Mouse (Mus musculus) heart, adult 2 months (tissue): ENCODE data around the gene Tmem151b. TPM values are rescaled to one million over a fixed set of nuclear protein-coding genes. Genes with fewer than 3 reads are reported as not detected.
A peak's percentile ranks its signal among the peaks of the same experiment; 100 is the strongest.

Experiments
- DNase-seq, 2 experiments: peaks; one replicate each; pipeline ENCODE4 v3.0.0; 2021
- H3K27ac ChIP-seq: fragments of 200-600 bp; 2 replicates; pipeline ENCODE4 v1.8.1; 2022
- H3K27me3 ChIP-seq: fragments of 200-500 bp; 2 replicates; pipeline ENCODE4 v1.6.1; 2012; ENCODE audit warnings: mild to moderate bottlenecking, low read length, inconsistent platforms, mixed read lengths; ENCODE audit not compliant: control insufficient read depth, insufficient read depth
- H3K36me3 ChIP-seq: fragments of 200-500 bp; 2 replicates; pipeline ENCODE4 v1.6.1; 2012; ENCODE audit warnings: low read length, inconsistent platforms; ENCODE audit not compliant: control insufficient read depth, insufficient read depth
- H3K4me1 ChIP-seq: fragments of 200-500 bp; 2 replicates; pipeline ENCODE4 v1.6.1; 2011; ENCODE audit warnings: low read length; ENCODE audit not compliant: control insufficient read depth, insufficient read depth
- H3K4me3 ChIP-seq: fragments of 200-600 bp; 2 replicates; pipeline ENCODE4 v1.8.1; 2022
- H3K79me2 ChIP-seq: fragments of 200-500 bp; replicated peaks from 2 replicates; pipeline ENCODE4 v1.6.1; 2012; ENCODE audit warnings: mild to moderate bottlenecking, inconsistent platforms, low read length, moderate library complexity, mixed read lengths; ENCODE audit not compliant: control insufficient read depth, insufficient read depth
- H3K9ac ChIP-seq: fragments of 200-500 bp; 2 replicates; pipeline ENCODE4 v1.6.1; 2012; ENCODE audit warnings: low read depth, mild to moderate bottlenecking, control low read depth, inconsistent platforms, low read length, mixed read lengths
- CTCF ChIP-seq: fragments of 200-600 bp; IDR thresholded peaks from 2 replicates; pipeline ENCODE4 v1.8.1; 2022; ENCODE audit warnings: antibody characterized with exemption, mild to moderate bottlenecking, moderate library complexity
- EP300 ChIP-seq: fragments of 200-500 bp; IDR thresholded peaks from 2 replicates; pipeline ENCODE4 v1.6.1; 2011; ENCODE audit warnings: low read depth, low read length, control low read depth; ENCODE audit not compliant: insufficient read depth
- POLR2A ChIP-seq: fragments of 200-500 bp; IDR thresholded peaks from 2 replicates; pipeline ENCODE4 v1.6.1; 2011; ENCODE audit warnings: mild to moderate bottlenecking, low read depth, low read length, control low read depth; ENCODE audit not compliant: insufficient read depth
- WGBS: fragments of 180-500 bp; shearing (Covaris S2); methylation state at CpG from one replicate; pipeline ENCODE4 v1.1.7; 2018; 5-methylcytosine and 5-hydroxymethylcytosine counted together
- intact Hi-C: fragments of 180-260 bp; cut with DNase I; formaldehyde crosslinking; loops from one replicate; pipeline ENCODE4 v1.15.1; 2025
- polyA plus RNA-seq: library from polyadenylated mRNA; depleted of rRNA; stranded (reverse); fragments of >200 nt; gene quantifications from 2 replicates; pipeline ENCODE4 v1.2.3, GENCODE M21; 2012
- total RNA-seq, 2 experiments: library from RNA; stranded (reverse); gene quantifications; 2 replicates each; pipeline ENCODE4 v1.2.3; 2021

Gene Tmem151b
- total and polyA plus RNA-seq, 3 experiments = 0.04 to 0.07 TPM; not detected in 1

DNA sequence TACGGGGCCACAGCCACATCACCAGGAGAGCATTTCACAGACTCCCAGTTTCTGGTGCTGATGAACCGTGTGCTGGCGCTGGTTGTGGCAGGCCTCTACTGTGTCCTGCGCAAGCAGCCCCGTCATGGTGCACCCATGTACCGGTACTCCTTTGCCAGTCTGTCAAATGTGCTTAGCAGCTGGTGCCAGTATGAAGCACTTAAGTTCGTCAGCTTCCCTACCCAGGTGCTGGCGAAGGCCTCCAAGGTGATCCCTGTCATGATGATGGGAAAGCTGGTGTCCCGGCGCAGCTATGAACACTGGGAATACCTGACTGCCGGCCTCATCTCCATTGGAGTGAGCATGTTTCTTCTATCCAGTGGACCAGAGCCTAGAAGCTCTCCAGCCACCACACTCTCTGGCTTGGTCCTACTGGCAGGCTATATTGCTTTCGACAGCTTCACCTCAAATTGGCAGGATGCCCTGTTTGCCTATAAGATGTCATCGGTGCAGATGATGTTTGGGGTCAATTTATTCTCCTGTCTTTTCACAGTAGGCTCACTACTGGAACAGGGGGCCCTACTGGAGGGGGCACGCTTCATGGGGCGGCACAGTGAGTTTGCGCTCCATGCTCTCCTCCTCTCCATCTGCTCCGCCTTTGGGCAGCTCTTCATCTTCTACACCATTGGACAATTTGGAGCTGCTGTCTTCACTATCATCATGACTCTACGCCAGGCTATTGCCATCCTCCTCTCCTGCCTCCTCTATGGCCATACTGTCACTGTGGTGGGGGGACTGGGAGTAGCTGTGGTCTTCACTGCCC, 17.1 kb upstream of the Tmem151b start:
- H3K27ac ChIP-seq = no peak overlapping the region

DNA sequence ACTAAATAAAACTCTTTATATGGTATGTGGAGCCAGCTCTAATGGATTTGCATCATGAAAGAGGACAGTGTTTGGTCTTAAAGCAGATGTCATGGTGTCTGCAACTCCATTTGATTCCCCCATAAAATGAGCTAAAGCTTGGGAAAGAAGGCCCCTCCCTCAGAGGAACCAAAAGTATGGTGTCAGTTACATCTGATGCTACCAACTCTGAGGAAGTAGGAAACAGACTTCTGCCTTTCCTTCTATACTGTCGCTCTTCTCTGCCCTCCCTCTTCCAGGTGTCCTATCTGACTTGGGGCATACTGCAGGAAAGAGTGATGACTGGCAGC, 16.5 kb upstream of the Tmem151b start:
- H3K27me3 ChIP-seq = no peaks in the 10 kb centered on the region
- no peak overlapping the region for H3K9ac ChIP-seq
- no peaks in the 10 kb centered on the region for H3K79me2 ChIP-seq
- H3K4me3 ChIP-seq = no peak overlapping the region
- WGBS = 75% methylated on average over 1 of the region's 1 CpGs
- peaks cover 3% of the 10 kb centered on the region for H3K4me1 ChIP-seq
- intact Hi-C loops = no loop called here
- DNase-seq = no peak
- TF ChIP-seq CTCF (no peak), EP300 (no peak), POLR2A (no peak)
- H3K36me3 ChIP-seq = peaks cover 16% of the 10 kb centered on the region
- no peak overlapping the region for H3K27ac ChIP-seq

More for the DNA sequence above, 17.1 kb upstream of the Tmem151b start:
- intact Hi-C loops = no loop called here
- no peak overlapping the region for H3K4me3 ChIP-seq
- H3K4me1 ChIP-seq = peaks cover 3% of the 10 kb centered on the region
- H3K79me2 ChIP-seq = no peaks in the 10 kb centered on the region
- H3K9ac ChIP-seq = no peak overlapping the region
- TF ChIP-seq CTCF (no peak), POLR2A (no peak)
- peaks cover 17% of the 10 kb centered on the region for H3K36me3 ChIP-seq
- DNase-seq = no peak
- no peaks in the 10 kb centered on the region for H3K27me3 ChIP-seq
- WGBS = 65% methylated on average over 18 of the region's 18 CpGs

DNA sequence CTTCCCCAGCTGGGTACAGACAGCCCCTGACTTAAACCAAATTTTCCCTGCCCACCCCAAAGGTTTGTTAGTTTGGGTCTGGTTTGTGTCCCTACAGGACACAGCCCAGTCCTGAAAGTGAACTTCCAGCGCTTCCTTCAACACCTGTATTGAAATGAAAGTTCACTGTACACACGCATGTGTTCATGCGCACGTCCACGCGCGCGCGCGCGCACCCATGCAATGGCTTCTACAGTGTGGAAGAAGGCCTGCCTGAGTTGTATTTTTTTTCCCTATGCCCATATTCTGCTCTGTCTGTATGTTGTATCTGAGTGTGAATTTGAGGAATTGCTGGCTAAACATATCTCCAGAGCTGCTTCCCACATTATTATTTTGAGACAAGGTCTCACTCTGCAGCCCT, 15.6 kb upstream of the Tmem151b start:
- no peak for DNase-seq
- H3K4me1 ChIP-seq = peaks cover 3% of the 10 kb centered on the region
- H3K36me3 ChIP-seq = peaks cover 11% of the 10 kb centered on the region
- no peak overlapping the region for H3K9ac ChIP-seq
- H3K27ac ChIP-seq = no peak overlapping the region
- H3K4me3 ChIP-seq = no peak overlapping the region
- WGBS = 93% methylated on average over 11 of the region's 11 CpGs
- H3K79me2 ChIP-seq = no peaks in the 10 kb centered on the region
- intact Hi-C loops = no loop called here
- H3K27me3 ChIP-seq = no peaks in the 10 kb centered on the region
- TF ChIP-seq POLR2A (no peak), EP300 (no peak), CTCF (no peak)

DNA sequence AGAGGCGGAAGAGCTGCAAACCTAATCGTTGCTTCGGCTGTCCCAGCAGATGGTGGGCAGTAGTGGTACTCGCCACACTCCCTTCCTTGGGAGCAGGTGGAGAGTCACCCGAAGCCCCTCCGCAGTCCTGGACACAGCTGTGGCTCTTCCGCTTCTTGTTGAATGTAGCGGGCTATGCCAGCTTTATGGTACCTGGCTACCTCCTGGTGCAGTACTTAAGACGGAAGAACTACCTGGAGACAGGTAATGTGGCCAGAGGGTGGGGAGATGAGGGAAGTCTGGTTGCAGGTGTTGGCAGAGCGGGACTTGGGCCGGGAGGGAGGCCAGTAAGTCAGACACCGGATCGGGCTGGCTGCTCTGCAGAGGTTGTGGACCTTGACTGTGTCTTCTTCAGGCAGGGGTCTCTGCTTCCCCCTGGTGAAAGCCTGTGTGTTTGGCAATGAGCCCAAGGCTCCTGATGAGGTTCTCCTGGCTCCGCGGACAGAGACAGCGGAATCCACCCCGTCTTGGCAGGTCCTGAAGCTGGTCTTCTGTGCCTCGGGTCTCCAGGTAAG, 15.1 kb upstream of the Tmem151b start:
- intact Hi-C loops = loop anchor here (1.0 kb wide), 1 partner anchor 8 kb away; no protein-coding TSS in a partner anchor

DNA sequence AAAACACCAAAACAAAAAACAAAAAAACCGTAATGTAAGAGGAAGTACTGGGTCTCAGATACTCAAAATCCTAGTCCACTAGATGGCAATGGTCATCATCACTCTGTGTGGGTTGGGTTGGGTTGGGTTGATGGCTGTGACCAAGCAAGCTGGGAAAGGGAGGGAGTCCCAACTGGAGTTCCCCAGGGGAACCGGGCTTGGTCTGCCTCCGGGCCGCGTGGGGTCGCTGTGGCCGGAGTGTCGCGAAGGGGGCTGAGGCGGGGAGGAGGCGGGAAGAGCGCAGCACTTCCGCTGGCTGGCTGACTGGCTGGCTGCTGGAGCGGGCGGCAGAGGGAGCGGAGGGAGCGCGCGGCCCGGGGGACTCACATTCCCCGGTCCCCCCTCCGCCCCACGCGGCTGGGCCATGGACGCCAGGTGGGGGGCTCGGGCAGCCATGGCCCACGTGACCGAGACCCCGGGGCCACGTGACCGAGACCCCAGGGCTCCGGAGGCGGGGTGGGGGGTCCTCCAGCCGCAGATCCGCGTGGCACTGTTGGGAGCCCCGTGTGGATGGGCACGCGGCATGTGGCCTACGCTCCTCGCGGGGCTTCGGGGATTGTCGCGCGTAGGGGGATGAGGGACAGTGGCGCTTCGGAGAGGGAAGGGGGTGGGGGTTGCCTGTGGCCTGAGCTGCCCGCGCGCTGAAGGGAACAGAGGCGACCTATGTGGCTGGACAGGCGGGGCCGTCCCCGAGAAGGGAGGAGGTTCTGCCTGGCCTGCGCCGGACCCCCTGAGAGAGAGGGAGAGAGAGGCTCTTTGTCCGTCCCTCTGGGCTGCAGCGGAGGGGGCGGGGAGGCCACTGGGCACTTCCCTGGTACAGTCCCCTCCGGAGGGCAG, 14.4 kb upstream of the Tmem151b start, which contains the start of gene Slc35b2:
TSS of gene Slc35b2 (plus strand) at position 220 of the 876 bp plus-strand sequence.
- Histone ChIP-seq H3K9ac (peak within 1 kb of the TSS; percentile 93), H3K36me3 (peaks cover 3% of the 10 kb centered on the region; the same call in 1 of the 2 replicates), H3K27me3 (no peaks in the 10 kb centered on the region), H3K79me2 (no peaks in the 10 kb centered on the region), H3K4me1 (peaks cover 3% of the 10 kb centered on the region), H3K27ac (peak within 1 kb of the TSS; percentile 86), H3K4me3 (peak within 1 kb of the TSS; percentile 99)
- TF ChIP-seq EP300 (peak; percentile 83), POLR2A (peak; percentile 75), CTCF (peak; percentile 95)
- DNase-seq = peak; percentile 95 to 97
- WGBS = under 1% methylated on average over 57 of the region's 61 CpGs
- intact Hi-C loops = loop anchor here (1.0 kb wide), 1 partner anchor 8 kb away; no protein-coding TSS in a partner anchor

More for the DNA sequence above, 15.1 kb upstream of the Tmem151b start:
- Histone ChIP-seq H3K27ac (peak overlapping the region; percentile 86), H3K4me3 (peak overlapping the region; percentile 99), H3K27me3 (no peaks in the 10 kb centered on the region), H3K79me2 (no peaks in the 10 kb centered on the region), H3K36me3 (peaks cover 9% of the 10 kb centered on the region), H3K4me1 (peaks cover 3% of the 10 kb centered on the region), H3K9ac (peak overlapping the region; percentile 93)
- 22% methylated on average over 17 of the region's 18 CpGs for WGBS
- TF ChIP-seq CTCF (no peak), EP300 (no peak), POLR2A (no peak)
- no peak for DNase-seq

DNA sequence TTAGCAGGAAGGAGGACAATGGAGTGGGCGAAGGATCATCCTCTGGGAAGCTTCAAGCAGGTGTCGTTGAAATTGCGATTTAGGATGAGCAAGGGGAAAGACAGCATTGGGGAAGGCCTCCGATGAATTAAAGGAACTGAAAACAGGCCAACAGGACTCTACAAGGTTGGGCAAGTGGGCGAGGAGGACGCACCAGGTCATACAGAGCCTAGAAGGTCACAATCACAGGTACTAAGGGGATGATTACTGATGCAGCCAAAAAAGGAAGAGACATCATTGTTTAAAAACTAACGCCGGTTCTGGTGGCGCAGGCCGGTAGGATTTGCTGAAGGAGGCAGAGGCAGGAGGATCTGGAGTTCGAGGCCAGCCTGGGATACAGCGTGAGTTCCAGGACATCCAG, 13.7 kb upstream of the Tmem151b start:
- no peaks in the 10 kb centered on the region for H3K27me3 ChIP-seq
- no peak overlapping the region for H3K9ac ChIP-seq
- 65% methylated on average over 12 of the region's 12 CpGs for WGBS
- H3K4me1 ChIP-seq = peaks cover 3% of the 10 kb centered on the region
- H3K4me3 ChIP-seq = no peak overlapping the region
- peak overlapping the region; percentile 15; the same call in 1 of the 2 replicates for H3K27ac ChIP-seq
- peaks cover 3% of the 10 kb centered on the region; the same call in 1 of the 2 replicates for H3K36me3 ChIP-seq
- no peak for DNase-seq
- TF ChIP-seq CTCF = no peak
- no peak for TF ChIP-seq EP300
- TF ChIP-seq POLR2A = no peak
- intact Hi-C loops = no loop called here
- no peaks in the 10 kb centered on the region for H3K79me2 ChIP-seq
